Mouse (Mus musculus): ENCODE measurements around the gene Babam2. TPM values are rescaled to one million over a fixed set of nuclear protein-coding genes. Genes with fewer than 3 reads are reported as not detected.

Gene Babam2
- total RNA-seq, 2 experiments from 2014 or later, result 30.2 TPM

DNA sequence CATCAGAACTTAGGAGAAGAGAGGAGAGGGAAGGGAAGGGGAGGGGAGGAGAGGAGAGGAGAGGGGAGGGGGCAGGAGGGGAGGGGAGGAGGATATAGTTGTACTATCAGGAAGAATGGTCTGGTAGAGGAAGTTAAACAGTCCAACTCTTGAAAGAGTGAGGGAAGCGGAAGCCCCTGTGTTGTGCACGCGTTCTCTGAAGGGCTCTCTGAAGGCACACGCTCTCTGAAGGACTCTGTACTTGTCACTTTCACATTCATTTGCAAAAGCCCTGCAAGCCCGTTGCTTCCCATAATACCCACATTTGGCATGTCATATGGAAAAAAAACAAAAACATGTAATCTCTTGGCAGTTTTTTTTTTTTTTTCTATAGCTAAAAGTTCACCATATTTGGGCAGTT lies 190.1 kb downstream of the Babam2 start:
- intact Hi-C loops (cut with DNase I), result no loop called here
- Histone ChIP-seq H3K27ac (no peak overlapping the region), H3K4me3 (no peak overlapping the region)
- no peak for TF ChIP-seq CTCF (IDR thresholded peaks at IDR 0.05)
- no peak for DNase-seq

DNA sequence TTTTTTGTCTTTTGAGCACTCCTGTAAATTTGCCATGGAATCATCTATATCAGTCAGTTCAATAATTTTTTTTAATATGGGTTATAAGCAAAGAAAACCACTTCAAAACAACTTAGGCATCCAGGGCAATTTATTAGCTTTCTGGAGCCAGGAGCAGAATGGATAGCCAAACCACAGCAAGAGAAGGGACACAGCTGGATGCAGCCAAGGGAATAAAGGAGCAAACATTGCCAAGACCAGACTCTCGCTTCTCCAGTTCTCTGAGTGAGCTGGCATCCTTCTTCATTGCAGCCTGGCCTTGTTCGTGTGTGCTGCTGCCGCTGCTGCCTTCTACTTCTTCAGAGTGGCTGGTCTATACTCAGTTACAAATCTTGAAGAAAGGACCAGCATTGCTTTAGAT lies 190.9 kb downstream of the Babam2 start:
- H3K27ac ChIP-seq, result no peak overlapping the region
- intact Hi-C loops (cut with DNase I), result no loop called here

DNA sequence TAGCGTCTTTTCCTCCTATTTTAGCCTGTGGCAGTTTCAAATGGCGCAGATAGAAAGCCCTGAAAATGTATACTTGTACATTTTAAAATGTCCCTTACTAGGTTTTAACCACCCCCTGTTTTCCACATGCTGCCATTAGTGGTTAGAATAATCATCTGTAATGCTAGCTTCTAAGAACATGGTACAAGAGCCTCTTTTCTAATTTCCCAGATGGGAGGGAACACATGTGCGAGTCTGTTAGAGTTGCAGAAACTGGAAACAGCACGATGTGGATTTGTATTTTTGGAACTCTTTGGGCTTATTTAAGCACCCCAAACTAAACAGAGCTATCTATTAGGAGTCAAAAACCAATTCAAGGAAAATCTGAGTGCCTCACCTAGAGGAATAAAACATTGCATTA lies 195.1 kb downstream of the Babam2 start:
- TF ChIP-seq CTCF (IDR thresholded peaks at IDR 0.05), result no peak
- intact Hi-C loops (cut with DNase I), result no loop called here
- Histone ChIP-seq H3K4me3 (no peak overlapping the region), H3K27ac (no peak overlapping the region)
- DNase-seq, result no peak

More for the DNA sequence above, 190.9 kb downstream of the Babam2 start:
- DNase-seq, result no peak
- no peak for TF ChIP-seq CTCF (IDR thresholded peaks at IDR 0.05)
- no peak overlapping the region for H3K4me3 ChIP-seq

DNA sequence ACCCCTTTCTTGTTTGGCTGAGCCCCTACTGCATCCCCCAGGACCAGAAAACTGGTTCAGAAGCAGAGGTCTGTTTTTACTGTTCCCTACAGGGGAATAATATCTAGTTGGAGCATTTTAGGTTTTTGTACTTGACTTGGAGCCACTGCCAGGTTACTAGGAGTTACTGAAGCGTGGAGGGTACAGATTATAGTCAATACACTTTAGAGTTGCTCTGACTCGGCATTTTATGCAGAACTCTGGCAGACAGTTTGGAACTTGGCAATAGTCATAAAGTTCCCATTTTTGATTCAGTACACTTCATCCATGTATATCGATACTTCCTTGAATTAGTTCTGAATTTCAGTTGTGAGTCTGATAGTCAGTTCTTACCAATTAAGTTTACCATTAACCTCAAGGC lies 202.4 kb downstream of the Babam2 start:
- TF ChIP-seq CTCF (IDR thresholded peaks at IDR 0.05), result no peak
- Histone ChIP-seq H3K4me3 (no peak overlapping the region), H3K27ac (no peak overlapping the region)
- DNase-seq, result no peak
- intact Hi-C loops (cut with DNase I), result no loop called here

DNA sequence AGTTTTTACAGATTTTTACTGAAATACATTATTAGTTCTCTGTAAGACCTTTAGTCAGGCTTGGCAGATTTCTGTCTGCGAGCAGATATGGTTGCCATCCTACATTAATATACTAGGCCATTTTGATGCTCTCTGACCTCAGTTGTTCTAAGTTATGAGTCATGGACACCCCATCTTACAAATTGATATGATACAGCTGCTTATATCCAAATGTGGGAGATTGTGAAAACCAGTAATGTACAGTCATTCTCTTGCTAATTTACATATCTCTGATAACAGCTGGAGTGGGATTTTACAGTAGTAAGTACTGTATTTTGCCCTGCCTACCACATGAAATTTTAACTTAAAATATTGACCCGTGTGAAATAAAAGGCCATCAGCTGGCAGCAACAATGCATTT lies 204.7 kb downstream of the Babam2 start:
- no peak for DNase-seq
- Histone ChIP-seq H3K27ac (peak overlapping the region; percentile 76), H3K4me3 (no peak overlapping the region)
- intact Hi-C loops (cut with DNase I), result no loop called here
- no peak for TF ChIP-seq CTCF (IDR thresholded peaks at IDR 0.05)

DNA sequence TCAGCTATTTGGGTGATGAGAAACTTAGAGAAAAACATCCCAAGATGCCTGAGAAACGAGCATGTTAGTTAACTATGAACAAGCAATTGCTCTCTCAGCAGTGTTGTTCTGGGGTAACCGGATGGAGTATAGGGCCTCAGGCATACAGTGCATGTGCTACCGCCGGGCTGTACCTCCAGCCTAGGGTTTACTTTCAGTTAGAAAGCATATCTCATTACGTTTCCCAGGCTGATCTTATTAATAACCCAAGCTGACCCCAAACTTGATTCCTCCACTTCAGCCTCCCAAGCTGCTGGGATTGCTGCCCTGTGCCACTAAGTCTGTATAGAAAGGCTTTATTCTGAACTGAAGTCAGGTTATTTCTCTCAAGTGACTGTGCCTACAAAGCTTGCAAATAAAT lies 205.4 kb downstream of the Babam2 start:
- DNase-seq, result peak; percentile 40
- Histone ChIP-seq H3K4me3 (no peak overlapping the region), H3K27ac (peak overlapping the region; percentile 76)
- no peak for TF ChIP-seq CTCF (IDR thresholded peaks at IDR 0.05)
- intact Hi-C loops (cut with DNase I), result no loop called here

DNA sequence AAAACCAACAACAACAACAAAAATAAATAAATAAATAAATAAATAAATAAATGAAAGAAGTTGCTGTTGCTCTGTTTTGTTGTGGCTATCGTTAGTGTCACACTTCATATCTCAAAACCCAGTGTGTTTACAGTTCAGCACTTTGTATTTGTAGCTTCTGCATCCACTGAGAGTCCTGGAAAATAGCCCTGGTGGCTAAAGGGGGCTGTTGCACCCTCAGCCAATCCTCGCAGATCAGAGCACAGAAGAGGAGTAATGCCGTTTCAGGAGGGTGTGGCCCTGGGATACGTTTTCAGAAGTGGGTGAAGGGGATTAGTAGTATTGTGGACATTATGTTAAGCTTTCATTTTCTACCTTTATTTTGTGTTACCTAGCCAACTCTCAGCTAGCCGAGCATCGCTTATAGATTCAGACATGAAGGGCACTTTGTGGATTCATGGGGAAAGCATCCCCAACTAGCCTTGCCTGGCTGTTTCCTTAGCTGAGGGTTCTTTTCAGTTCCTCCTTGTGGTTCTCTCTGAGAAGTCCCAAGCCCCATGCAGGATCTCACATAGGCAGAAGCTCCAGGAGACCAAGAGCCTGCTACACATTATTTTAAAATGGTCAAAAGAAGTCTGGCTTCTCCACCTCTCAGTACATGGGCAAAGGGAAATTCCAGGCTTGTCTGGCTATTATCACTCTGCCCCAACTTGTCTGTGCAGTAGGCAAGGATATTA lies 207.6 kb downstream of the Babam2 start:
- peak overlapping the region; percentile 72; the same call in 1 of the 2 replicates for H3K27ac ChIP-seq
- DNase-seq, result no peak
- intact Hi-C loops (cut with DNase I), result no loop called here
- H3K4me3 ChIP-seq, result no peak overlapping the region
- TF ChIP-seq CTCF (IDR thresholded peaks at IDR 0.05), result peak; percentile 11; the same call in 1 of the 2 replicates

DNA sequence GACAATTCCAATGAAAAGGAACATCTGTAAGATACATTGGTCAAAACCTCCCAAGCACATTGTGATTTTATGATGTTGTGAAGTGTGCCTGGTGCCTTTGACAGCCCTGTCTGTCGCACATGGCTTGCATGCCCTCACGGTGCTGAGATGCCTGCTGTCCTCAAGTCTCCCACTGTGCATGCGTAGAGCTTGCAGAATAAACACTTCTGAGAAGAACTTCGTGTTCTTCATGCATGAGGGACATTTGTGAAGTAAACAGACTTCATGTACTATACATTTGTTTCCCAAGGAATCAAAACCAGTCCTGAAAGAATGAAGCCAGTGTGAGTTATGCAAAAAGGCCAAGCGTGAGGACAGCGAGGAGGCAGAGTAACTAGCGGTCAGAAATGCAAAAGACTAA lies 208.3 kb downstream of the Babam2 start:
- intact Hi-C loops (cut with DNase I), result no loop called here
- DNase-seq, result no peak
- peak overlapping the region; percentile 72; the same call in 1 of the 2 replicates for H3K27ac ChIP-seq
- no peak for TF ChIP-seq CTCF (IDR thresholded peaks at IDR 0.05)
- no peak overlapping the region for H3K4me3 ChIP-seq

DNA sequence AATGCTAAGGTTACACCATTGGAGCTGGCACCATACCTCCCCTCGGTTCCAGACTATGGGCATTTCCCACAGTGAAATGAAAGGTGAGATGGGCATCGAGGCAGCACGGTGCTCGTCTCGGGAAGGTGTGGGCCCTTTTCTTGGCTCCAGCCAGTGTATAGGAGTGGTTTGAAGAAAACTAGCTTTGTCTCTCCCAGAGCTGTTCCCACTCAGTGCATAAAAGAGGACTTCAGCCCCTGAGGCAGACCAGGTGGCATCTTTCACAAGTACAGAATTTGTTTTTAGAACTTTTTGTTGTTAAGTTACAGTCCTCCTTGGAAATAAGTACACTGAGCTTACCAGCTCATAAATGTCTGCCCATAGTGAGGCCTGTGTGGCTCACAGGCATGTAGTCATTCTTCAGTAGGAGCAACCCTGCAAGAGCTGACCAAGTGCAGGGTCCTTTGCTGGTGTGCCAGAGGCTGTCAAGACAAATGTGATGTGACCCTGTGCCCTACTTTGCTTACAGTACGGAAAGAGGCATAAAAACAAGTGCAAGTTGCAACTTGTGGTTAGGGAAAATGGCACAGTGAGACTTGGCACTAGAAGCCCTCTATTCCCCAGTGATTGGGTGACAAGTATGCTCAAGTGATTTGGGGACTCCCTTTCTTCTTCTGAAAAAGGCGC lies 208.9 kb downstream of the Babam2 start:
- intact Hi-C loops (cut with DNase I), result no loop called here
- Histone ChIP-seq H3K27ac (peak overlapping the region; percentile 72), H3K4me3 (no peak overlapping the region)
- DNase-seq, result peak; percentile 55
- no peak for TF ChIP-seq CTCF (IDR thresholded peaks at IDR 0.05)

DNA sequence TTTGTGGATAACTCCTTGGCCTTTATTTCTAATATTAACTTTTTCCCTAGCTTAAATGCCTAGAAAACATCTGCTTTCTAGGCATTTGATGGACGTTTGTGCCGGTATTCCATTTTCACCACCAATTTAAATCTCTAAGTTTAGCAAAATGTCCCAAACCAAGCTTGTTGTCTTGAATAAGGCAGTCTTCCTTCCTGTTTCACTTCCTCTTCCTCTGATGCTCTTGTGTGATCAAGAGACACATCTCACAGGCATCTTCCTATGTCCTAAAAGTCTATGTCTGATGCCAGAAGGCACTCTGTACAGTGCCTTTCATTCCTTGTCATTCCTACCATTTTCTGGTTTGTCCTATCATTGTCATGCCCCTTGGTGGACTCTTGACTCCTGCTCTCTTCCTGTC lies 210.5 kb downstream of the Babam2 start:
- H3K27ac ChIP-seq, result no peak overlapping the region
- intact Hi-C loops (cut with DNase I), result no loop called here
- DNase-seq, result no peak
- no peak for TF ChIP-seq CTCF (IDR thresholded peaks at IDR 0.05)
- no peak overlapping the region for H3K4me3 ChIP-seq

DNA sequence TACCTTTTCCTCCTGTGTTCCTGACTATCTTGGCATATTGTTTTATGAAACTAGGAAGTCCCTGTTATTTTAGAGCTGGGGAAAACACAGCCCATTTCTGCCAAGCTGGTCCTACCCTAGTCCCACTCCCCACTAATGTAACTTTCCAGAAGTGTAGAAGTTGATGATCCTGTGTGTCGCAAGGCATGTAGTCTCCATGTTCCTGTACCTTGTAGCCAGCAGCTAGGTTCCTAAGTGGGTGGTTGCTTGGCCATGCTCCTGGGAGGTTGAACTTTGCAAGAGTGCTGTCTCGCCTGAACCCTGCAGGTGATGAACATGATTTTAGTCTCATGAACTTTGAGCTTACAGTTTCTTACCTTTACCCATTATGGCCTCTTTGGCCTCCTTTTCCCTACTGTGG lies 211.3 kb downstream of the Babam2 start:
- TF ChIP-seq CTCF (IDR thresholded peaks at IDR 0.05), result no peak
- H3K27ac ChIP-seq, result no peak overlapping the region
- H3K4me3 ChIP-seq, result no peak overlapping the region
- intact Hi-C loops (cut with DNase I), result no loop called here
- no peak for DNase-seq

DNA sequence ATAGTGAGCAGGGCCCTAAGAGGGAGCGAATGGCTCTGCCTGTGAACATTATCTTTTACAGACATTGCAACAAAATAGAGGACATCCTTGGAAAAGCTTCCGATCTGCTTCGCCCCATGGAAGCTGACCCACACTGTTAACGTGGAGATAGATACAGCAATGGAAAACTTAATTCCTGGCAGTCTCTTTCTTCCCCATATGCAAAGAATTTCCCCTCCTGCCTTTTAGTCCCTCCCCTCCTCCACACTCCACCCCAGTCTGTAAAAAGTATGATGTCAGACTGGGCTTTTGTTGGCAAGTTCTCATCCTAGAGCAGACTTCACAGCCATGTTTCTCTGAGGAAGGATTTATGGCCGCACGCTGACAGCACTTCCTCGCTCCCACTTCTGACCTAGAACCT lies 218.8 kb downstream of the Babam2 start:
- H3K27ac ChIP-seq, result no peak overlapping the region
- no peak for TF ChIP-seq CTCF (IDR thresholded peaks at IDR 0.05)
- intact Hi-C loops (cut with DNase I), result no loop called here
- no peak for DNase-seq
- H3K4me3 ChIP-seq, result no peak overlapping the region

DNA sequence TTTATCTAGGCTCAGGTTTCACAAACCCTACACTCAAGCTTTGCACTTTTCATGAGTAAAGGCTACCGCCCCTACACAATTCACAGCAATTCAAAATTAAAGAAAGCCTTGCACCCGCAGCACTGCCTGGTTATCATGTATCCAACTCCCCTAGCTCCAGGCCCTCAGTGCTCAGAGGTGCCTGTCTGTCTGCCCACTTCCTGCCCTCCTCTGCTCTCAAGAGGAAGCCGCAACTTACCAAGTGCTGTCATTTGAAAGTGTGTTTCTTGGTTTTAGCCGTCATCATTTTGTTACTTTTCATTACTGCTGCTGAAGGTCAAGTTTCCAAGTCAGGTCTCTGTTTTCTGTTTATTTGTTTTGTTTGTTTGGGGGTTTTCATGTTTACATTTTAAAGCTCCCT lies 221.1 kb downstream of the Babam2 start:
- DNase-seq, result no peak
- 0 out of 2 replicates have a peak overlapping the region, but pooled peaks have one; percentile 24 for H3K27ac ChIP-seq
- no peak overlapping the region for H3K4me3 ChIP-seq
- TF ChIP-seq CTCF (IDR thresholded peaks at IDR 0.05), result no peak
- intact Hi-C loops (cut with DNase I), result no loop called here

DNA sequence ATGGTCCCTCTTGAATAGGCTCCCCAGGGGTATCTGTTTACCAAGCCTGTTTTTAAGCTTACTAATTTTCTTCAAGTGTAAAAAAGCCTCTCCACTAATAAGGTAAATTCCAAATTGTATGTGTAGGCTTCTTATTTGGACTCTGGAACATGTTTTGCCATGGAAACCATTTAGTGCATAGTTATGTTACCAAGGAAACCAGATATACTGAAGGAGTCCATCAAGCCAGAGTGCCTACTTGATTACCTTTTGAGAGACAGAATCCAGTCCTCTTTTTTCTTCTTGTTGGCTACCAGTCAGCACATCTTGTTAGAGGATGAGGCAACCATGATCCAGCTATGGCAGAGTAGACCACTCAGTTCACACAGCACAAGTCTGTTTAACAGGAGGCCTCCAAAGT lies 222.6 kb downstream of the Babam2 start:
- TF ChIP-seq CTCF (IDR thresholded peaks at IDR 0.05), result no peak
- Histone ChIP-seq H3K4me3 (no peak overlapping the region), H3K27ac (no peak overlapping the region)
- no peak for DNase-seq
- intact Hi-C loops (cut with DNase I), result loop anchor here (5.0 kb wide), 1 partner anchor 162 kb away; no protein-coding TSS in a partner anchor

Data from gastrocnemius, adult 2 months (tissue).